15 mouse cellular contexts compared by ENCODE assay signal in genomic region chr5:118360374-118361064, GRCm38 (mm10).
DNase-seq lines count a peak whose midpoint lies in the region; ATAC-seq and TF ChIP-seq lines count a peak whose summit lies in the region.
"Had no signal": no experiment of that assay in that cellular context is flagged by ENCODE, and none has a peak within 500 bp of the region (broad histone marks: within the 10 kb centered on the region; RNA-seq: fewer than 3 reads in every experiment).

No protein-coding gene starts in this region.

- peak overlapping the region; percentile 8; the same call in 1 of the 2 replicates for H3K4me2 ChIP-seq in limb, embryonic 14.5 days (replicated peaks; ENCODE audit: low read depth, low read length, severe bottlenecking)
- no peak overlapping the region for H3K4me2 ChIP-seq in forebrain, embryonic 11.5 days (ENCODE audit: low read depth, low read length, severe bottlenecking)

- ATAC-seq in limb, embryonic 14.5 days (ENCODE audit: low FRiP score, low read depth) = no peak
- no peak for ATAC-seq in forebrain, embryonic 11.5 days (replicated peaks; ENCODE audit: low FRiP score)

- no peak for TF ChIP-seq CTCF in left cerebral cortex, adult 2 months (IDR thresholded peaks at IDR 0.05)
- no peak for TF ChIP-seq CTCF in bone marrow, adult 2 months (IDR thresholded peaks at IDR 0.05; ENCODE audit: control insufficient read depth, insufficient read depth, low read length)

- H3K27me3 ChIP-seq in limb, embryonic 14.5 days (ENCODE audit: control insufficient read depth, insufficient read depth, low read length) = no peaks in the 10 kb centered on the region
- no peaks in the 10 kb centered on the region; the same call in 1 of the 2 replicates for H3K27me3 ChIP-seq in forebrain, embryonic 11.5 days (ENCODE audit: control insufficient read depth, insufficient read depth, low read length)

- no peak overlapping the region for H3K4me3 ChIP-seq in left cerebral cortex, adult 2 months
- no peak overlapping the region for H3K4me3 ChIP-seq in bone marrow, adult 2 months (replicated peaks; ENCODE audit: control insufficient read depth, low read depth, low read length)
- no peak overlapping the region for H3K4me3 ChIP-seq in limb, embryonic 14.5 days (replicated peaks; ENCODE audit: low read length)
- H3K4me3 ChIP-seq in forebrain, embryonic 11.5 days (ENCODE audit: low read depth, low read length) = no peak overlapping the region
- H3K4me3 ChIP-seq: forebrain, embryonic 10.5 days; heart, adult 2 months had no signal

- no peak overlapping the region for H3K9ac ChIP-seq in limb, embryonic 14.5 days (ENCODE audit: low read depth, low read length, severe bottlenecking)
- H3K9ac ChIP-seq in forebrain, embryonic 11.5 days (ENCODE audit: low read length) = no peak overlapping the region
- H3K9ac ChIP-seq: liver, embryonic 14.5 days had no signal

- no peaks in the 10 kb centered on the region for H3K9me3 ChIP-seq in limb, embryonic 14.5 days (ENCODE audit: control insufficient read depth, low read length)
- H3K9me3 ChIP-seq in forebrain, embryonic 11.5 days (ENCODE audit: control insufficient read depth, low read length) = no peaks in the 10 kb centered on the region
- H3K9me3 ChIP-seq: forebrain, embryonic 10.5 days had no signal

- no peak for DNase-seq in left cerebral cortex, adult 2 months (ENCODE audit: extremely low spot score in 1 of 2, low spot score in 2 of 2)
- no peak for DNase-seq in left cerebral cortex, adult 11 months (ENCODE audit: low spot score)
- DNase-seq in limb, embryonic 14.5 days (ENCODE audit: low spot score) = no peak
- peak; percentile 26 for DNase-seq in thymus, postnatal 0 days (ENCODE audit: low spot score)
- DNase-seq in forebrain, embryonic 11.5 days (ENCODE audit: low spot score) = no peak
- DNase-seq in cerebellum, postnatal 36 days = no peak
- DNase-seq in retina, postnatal 1 day = no peak
- DNase-seq: cerebellum, adult 18-20 months; heart, adult 2 months; kidney, postnatal 14 days; lung, postnatal 4 days; right cerebral cortex, postnatal 14 days had no signal

- H3K4me1 ChIP-seq in bone marrow, adult 2 months (ENCODE audit: control insufficient read depth, insufficient read depth, low read length) = peaks cover 11% of the 10 kb centered on the region
- H3K4me1 ChIP-seq in limb, embryonic 14.5 days (ENCODE audit: control insufficient read depth, insufficient read depth, low read length) = peaks cover 35% of the 10 kb centered on the region
- H3K4me1 ChIP-seq in forebrain, embryonic 11.5 days (replicated peaks; ENCODE audit: control insufficient read depth, insufficient read depth, low read length) = no peaks in the 10 kb centered on the region; the same call in 1 of the 2 replicates

- H3K36me3 ChIP-seq in limb, embryonic 14.5 days (ENCODE audit: control insufficient read depth, insufficient read depth, low read length) = no peaks in the 10 kb centered on the region
- H3K36me3 ChIP-seq in forebrain, embryonic 11.5 days (ENCODE audit: control insufficient read depth, insufficient read depth, low read length) = no peaks in the 10 kb centered on the region
- H3K36me3 ChIP-seq: forebrain, embryonic 10.5 days had no signal

- intact Hi-C loops in left cerebral cortex, adult 2 months (cut with DNase I) = no loop called here

- WGBS in bone marrow, adult 2 months = 24% methylated on average over 16 of the region's 16 CpGs
- 63% methylated on average over 15 of the region's 16 CpGs for WGBS in limb, embryonic 14.5 days
- WGBS in forebrain, embryonic 11.5 days = 83% methylated on average over 15 of the region's 16 CpGs

- no peak for TF ChIP-seq POLR2A in bone marrow, adult 2 months (IDR thresholded peaks at IDR 0.05; ENCODE audit: borderline replicate concordance, control insufficient read depth, low read depth, low read length)
- no peak for TF ChIP-seq POLR2A in limb, embryonic 14.5 days (IDR thresholded peaks at IDR 0.05; ENCODE audit: borderline replicate concordance, extremely low read depth, insufficient read depth, insufficient read length)

- H3K27ac ChIP-seq in left cerebral cortex, adult 2 months = peak overlapping the region; percentile 59; the same call in 1 of the 2 replicates
- H3K27ac ChIP-seq in bone marrow, adult 2 months (ENCODE audit: control insufficient read depth, insufficient read depth, low read depth, low read length, poor library complexity) = peak overlapping the region; percentile 21
- no peak overlapping the region for H3K27ac ChIP-seq in limb, embryonic 14.5 days (replicated peaks; ENCODE audit: low read depth, low read length)
- no peak overlapping the region for H3K27ac ChIP-seq in forebrain, embryonic 11.5 days (ENCODE audit: low read depth, low read length)
- H3K27ac ChIP-seq: forebrain, embryonic 10.5 days; heart, adult 2 months; liver, embryonic 14.5 days had no signal

Comparison
In these comparisons a context has a peak if more than half of its experiments do, and no peak if none do; other contexts are left out.
1. H3K27ac ChIP-seq: peak in left cerebral cortex, adult 2 months (single experiment) and bone marrow, adult 2 months (single experiment); none in limb, embryonic 14.5 days (single experiment) and forebrain, embryonic 11.5 days (single experiment).